ENCODE assay signal across 9 mouse cellular contexts in the genomic region with DNA sequence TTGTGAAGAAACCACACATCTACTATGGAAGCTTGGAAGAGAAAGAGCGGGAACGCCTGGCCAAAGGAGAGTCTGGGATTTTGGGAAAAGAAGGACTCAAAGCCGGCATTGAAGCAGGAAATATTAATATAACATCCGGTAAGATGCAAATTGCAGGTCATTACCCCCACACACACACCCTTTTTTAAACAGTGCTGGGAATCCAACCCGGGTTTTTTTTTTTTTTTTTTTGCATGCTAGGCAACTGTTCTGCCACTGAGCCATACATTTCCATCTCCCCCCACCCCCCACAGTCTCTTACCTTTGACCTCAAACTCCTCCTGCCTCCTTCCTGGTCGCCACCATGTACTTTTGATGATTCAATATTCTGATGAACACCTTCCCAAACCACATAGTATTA. TPM values are rescaled to one million over a fixed set of nuclear protein-coding genes. Genes with fewer than 3 reads are reported as not detected.
DNase-seq lines count a peak whose midpoint lies in the region; ATAC-seq and TF ChIP-seq lines count a peak whose summit lies in the region.
"Had no signal": no experiment of that assay in that cellular context is flagged by ENCODE, and none has a peak within 500 bp of the region (broad histone marks: within the 10 kb centered on the region; RNA-seq: fewer than 3 reads in every experiment).

No protein-coding gene starts in this region.

- no peak for TF ChIP-seq POLR2A in ES-Bruce4 (IDR thresholded peaks at IDR 0.05; ENCODE audit: insufficient read depth, low read length)

- TF ChIP-seq CTCF in ES-Bruce4 (IDR thresholded peaks at IDR 0.05; ENCODE audit: low read depth, low read length), result no peak

- DNase-seq in heart, adult 11 months, result no peak
- no peak for DNase-seq in hindbrain, embryonic 10.5 days (ENCODE audit: low spot score)
- no peak for DNase-seq in midbrain, embryonic 11.5 days (ENCODE audit: low spot score, missing footprints)
- no peak for DNase-seq in urinary bladder, postnatal 10 days (ENCODE audit: low spot score)
- no peak for DNase-seq in urinary bladder, postnatal 14 days (ENCODE audit: low spot score)
- DNase-seq in Muller cell, postnatal 12 days (ENCODE audit: inconsistent ontology term), result no peak
- DNase-seq: kidney, adult 9 months had no signal

- H3K9me3 ChIP-seq in heart, embryonic 12.5 days (replicated peaks), result no peaks in the 10 kb centered on the region
- H3K9me3 ChIP-seq in ES-Bruce4 (replicated peaks; ENCODE audit: control insufficient read depth, insufficient read depth, low read length, poor library complexity, severe bottlenecking), result peaks cover 9% of the 10 kb centered on the region
- H3K9me3 ChIP-seq in hindbrain, embryonic 10.5 days, result no peaks in the 10 kb centered on the region
- H3K9me3 ChIP-seq in midbrain, embryonic 11.5 days (ENCODE audit: control insufficient read depth, low read length), result no peaks in the 10 kb centered on the region

- no peak for TF ChIP-seq EP300 in ES-Bruce4 (IDR thresholded peaks at IDR 0.05; ENCODE audit: insufficient read depth, low read depth, low read length)

- no peak for ATAC-seq in heart, embryonic 12.5 days (ENCODE audit: insufficient number of reproducible peaks, low FRiP score)
- no peak for ATAC-seq in midbrain, embryonic 11.5 days (ENCODE audit: low FRiP score)

- H3K36me3 ChIP-seq in heart, embryonic 12.5 days, result peaks cover 38% of the 10 kb centered on the region
- peaks cover 40% of the 10 kb centered on the region for H3K36me3 ChIP-seq in ES-Bruce4 (ENCODE audit: control insufficient read depth, insufficient read depth, low read length, poor library complexity, severe bottlenecking)
- H3K36me3 ChIP-seq in hindbrain, embryonic 10.5 days, result peaks cover 53% of the 10 kb centered on the region
- peaks cover 8% of the 10 kb centered on the region; the same call in 1 of the 2 replicates for H3K36me3 ChIP-seq in midbrain, embryonic 11.5 days (ENCODE audit: control insufficient read depth, insufficient read depth, low read length)

- H3K4me2 ChIP-seq in heart, embryonic 12.5 days, result peak overlapping the region; percentile 79
- H3K4me2 ChIP-seq in midbrain, embryonic 11.5 days, result peak overlapping the region; percentile 75

- H3K9ac ChIP-seq in heart, embryonic 12.5 days, result peak overlapping the region; percentile 86
- H3K9ac ChIP-seq in ES-Bruce4 (ENCODE audit: low read depth, poor library complexity, severe bottlenecking), result peak overlapping the region; percentile 72
- H3K9ac ChIP-seq in midbrain, embryonic 11.5 days (ENCODE audit: low read length), result peak overlapping the region; percentile 91

- 37% methylated on average over 6 of the region's 6 CpGs for WGBS in heart, embryonic 12.5 days
- 49% methylated on average over 6 of the region's 6 CpGs for WGBS in hindbrain, embryonic 10.5 days
- 42% methylated on average over 6 of the region's 6 CpGs for WGBS in midbrain, embryonic 11.5 days

- H3K27me3 ChIP-seq in heart, embryonic 12.5 days (replicated peaks), result no peaks in the 10 kb centered on the region
- no peaks in the 10 kb centered on the region for H3K27me3 ChIP-seq in ES-Bruce4 (ENCODE audit: control insufficient read depth, insufficient read depth, low read length, poor library complexity, severe bottlenecking)
- H3K27me3 ChIP-seq in hindbrain, embryonic 10.5 days (ENCODE audit: insufficient read depth, poor library complexity, severe bottlenecking), result no peaks in the 10 kb centered on the region
- H3K27me3 ChIP-seq in midbrain, embryonic 11.5 days (ENCODE audit: control insufficient read depth, insufficient read depth, low read length), result no peaks in the 10 kb centered on the region

- peak overlapping the region; percentile 78 for H3K4me3 ChIP-seq in heart, embryonic 12.5 days
- H3K4me3 ChIP-seq in ES-Bruce4 (ENCODE audit: low read depth, low read length), result peak overlapping the region; percentile 87
- peak overlapping the region; percentile 69 for H3K4me3 ChIP-seq in hindbrain, embryonic 10.5 days
- H3K4me3 ChIP-seq in midbrain, embryonic 11.5 days (ENCODE audit: low read depth, low read length), result peak overlapping the region; percentile 76

- H3K4me1 ChIP-seq in heart, embryonic 12.5 days (replicated peaks), result peaks cover 28% of the 10 kb centered on the region
- no peaks in the 10 kb centered on the region for H3K4me1 ChIP-seq in ES-Bruce4 (ENCODE audit: control insufficient read depth, insufficient read depth, low read length)
- H3K4me1 ChIP-seq in hindbrain, embryonic 10.5 days (replicated peaks), result peaks cover 26% of the 10 kb centered on the region
- peaks cover 13% of the 10 kb centered on the region for H3K4me1 ChIP-seq in midbrain, embryonic 11.5 days (ENCODE audit: control insufficient read depth, insufficient read depth, low read length)

- peak overlapping the region; percentile 78; the same call in 1 of the 2 replicates for H3K27ac ChIP-seq in heart, embryonic 12.5 days (ENCODE audit: poor library complexity, severe bottlenecking)
- peak overlapping the region; percentile 3; the same call in 1 of the 2 replicates for H3K27ac ChIP-seq in ES-Bruce4 (ENCODE audit: insufficient read depth, low read length)
- H3K27ac ChIP-seq in hindbrain, embryonic 10.5 days, result peak overlapping the region; percentile 91
- no peak overlapping the region for H3K27ac ChIP-seq in midbrain, embryonic 11.5 days (ENCODE audit: low read depth, low read length)

RNA-seq across cellular contexts. Expression of gene Prpf4, which starts 1.0 kb away (rescaled TPM):
- 14.9 and 15.3 TPM in 2 replicates for polyA plus RNA-seq in heart, embryonic 12.5 days (2016; fragmentation: Nextera tagmentation; extraction: Ambion mirVana)
- polyA plus RNA-seq in ES-Bruce4 (2011; ENCODE audit: insufficient read depth, insufficient read length, low read depth, missing spikeins), result 27.7 and 29.2 TPM in 2 replicates
- polyA plus RNA-seq in hindbrain, embryonic 10.5 days (2016; fragmentation: Nextera tagmentation; extraction: Ambion mirVana), result 26.8 and 35.2 TPM in 2 replicates
- polyA plus RNA-seq in midbrain, embryonic 11.5 days (2014; fragmentation: Nextera tagmentation; extraction: Ambion mirVana), result 28.0 and 29.9 TPM in 2 replicates

RNA-seq across cellular contexts. Expression of gene Cdc26, which starts 1.2 kb away (rescaled TPM):
- 90.4 and 90.8 TPM in 2 replicates for polyA plus RNA-seq in heart, embryonic 12.5 days (2016; fragmentation: Nextera tagmentation; extraction: Ambion mirVana)
- 61.9 and 69.0 TPM in 2 replicates for polyA plus RNA-seq in ES-Bruce4 (2011; ENCODE audit: insufficient read depth, insufficient read length, low read depth, missing spikeins)
- 176 and 179 TPM in 2 replicates for polyA plus RNA-seq in hindbrain, embryonic 10.5 days (2016; fragmentation: Nextera tagmentation; extraction: Ambion mirVana)
- polyA plus RNA-seq in midbrain, embryonic 11.5 days (2014; fragmentation: Nextera tagmentation; extraction: Ambion mirVana), result 176 and 178 TPM in 2 replicates

RNA-seq across cellular contexts. Expression of gene Rnf183, which starts 25.4 kb away (rescaled TPM):
- not detected in 2 replicates for polyA plus RNA-seq in heart, embryonic 12.5 days (2016; fragmentation: Nextera tagmentation; extraction: Ambion mirVana)
- polyA plus RNA-seq in ES-Bruce4 (2011; ENCODE audit: insufficient read depth, insufficient read length, low read depth, missing spikeins), result not detected in 2 replicates
- polyA plus RNA-seq in hindbrain, embryonic 10.5 days (2016; fragmentation: Nextera tagmentation; extraction: Ambion mirVana), result not detected in 2 replicates
- not detected in 2 replicates for polyA plus RNA-seq in midbrain, embryonic 11.5 days (2014; fragmentation: Nextera tagmentation; extraction: Ambion mirVana)

RNA-seq across cellular contexts. Expression of gene Slc31a1, which starts 49.1 kb away (rescaled TPM):
- 50.5 and 52.0 TPM in 2 replicates for polyA plus RNA-seq in heart, embryonic 12.5 days (2016; fragmentation: Nextera tagmentation; extraction: Ambion mirVana)
- 56.2 and 56.8 TPM in 2 replicates for polyA plus RNA-seq in ES-Bruce4 (2011; ENCODE audit: insufficient read depth, insufficient read length, low read depth, missing spikeins)
- polyA plus RNA-seq in hindbrain, embryonic 10.5 days (2016; fragmentation: Nextera tagmentation; extraction: Ambion mirVana), result 48.5 and 53.9 TPM in 2 replicates
- polyA plus RNA-seq in midbrain, embryonic 11.5 days (2014; fragmentation: Nextera tagmentation; extraction: Ambion mirVana), result 50.2 and 52.4 TPM in 2 replicates

RNA-seq across cellular contexts. Expression of gene Fkbp15, which starts 49.3 kb away (rescaled TPM):
- polyA plus RNA-seq in heart, embryonic 12.5 days (2016; fragmentation: Nextera tagmentation; extraction: Ambion mirVana), result 18.2 and 19.6 TPM in 2 replicates
- polyA plus RNA-seq in ES-Bruce4 (2011; ENCODE audit: insufficient read depth, insufficient read length, low read depth, missing spikeins), result 18.5 and 22.1 TPM in 2 replicates
- 20.3 and 21.8 TPM in 2 replicates for polyA plus RNA-seq in hindbrain, embryonic 10.5 days (2016; fragmentation: Nextera tagmentation; extraction: Ambion mirVana)
- 17.9 and 19.6 TPM in 2 replicates for polyA plus RNA-seq in midbrain, embryonic 11.5 days (2014; fragmentation: Nextera tagmentation; extraction: Ambion mirVana)
